Mouse (Mus musculus): ENCODE data around the gene Ptprd. TPM values are rescaled to one million over a fixed set of nuclear protein-coding genes. Genes with fewer than 3 reads are reported as not detected.
"Not testable (repeated sequence)": the region's sequence is repeated elsewhere in the genome, so short reads cannot be mapped to it uniquely, and the experiment has no call there.

Ptprd gene
- total RNA-seq, 4 experiments from 2014 or later: 270 to 296 (median 280) TPM

DNA sequence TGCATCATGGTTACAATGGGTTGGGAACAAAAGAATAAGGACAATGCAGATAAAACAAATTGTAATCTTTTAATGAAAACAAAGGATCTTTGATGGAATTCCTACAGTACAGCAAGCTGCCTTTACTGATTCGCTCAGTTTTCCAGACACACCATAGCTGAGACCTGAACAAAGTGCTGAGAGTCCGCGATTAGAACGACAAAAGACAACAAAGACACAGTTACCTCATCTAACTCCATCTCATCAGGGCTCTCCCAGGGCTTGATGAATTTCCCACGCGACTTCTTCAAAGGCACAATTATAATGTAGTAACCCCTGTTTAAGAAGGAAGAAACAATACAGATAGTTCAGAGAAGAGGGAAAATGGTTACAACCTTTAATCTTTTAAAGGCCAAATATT lies 2140.0 kb downstream of the Ptprd start:
- no peak for DNase-seq (ENCODE audit: low spot score in 2 of 2)

DNA sequence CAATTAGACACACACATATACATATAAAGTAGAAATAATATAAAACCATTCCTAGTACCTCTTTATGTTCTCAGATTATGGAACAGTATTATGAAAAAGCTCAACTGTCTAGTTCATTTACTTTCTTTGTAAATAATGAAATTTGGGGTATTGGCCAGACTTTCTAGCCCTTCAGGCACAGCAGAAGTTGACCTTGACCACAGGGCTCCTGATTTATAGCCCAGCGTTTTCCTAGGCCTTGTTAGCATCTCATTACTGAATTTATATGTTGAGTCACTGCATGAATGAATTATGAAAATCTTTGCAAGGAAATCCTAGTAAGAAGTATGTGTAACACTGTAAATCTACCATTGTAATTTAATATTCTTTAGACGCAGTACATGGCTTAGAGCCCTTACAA lies 2154.9 kb downstream of the Ptprd start:
- no peak for DNase-seq (ENCODE audit: low spot score in 2 of 2)

DNA sequence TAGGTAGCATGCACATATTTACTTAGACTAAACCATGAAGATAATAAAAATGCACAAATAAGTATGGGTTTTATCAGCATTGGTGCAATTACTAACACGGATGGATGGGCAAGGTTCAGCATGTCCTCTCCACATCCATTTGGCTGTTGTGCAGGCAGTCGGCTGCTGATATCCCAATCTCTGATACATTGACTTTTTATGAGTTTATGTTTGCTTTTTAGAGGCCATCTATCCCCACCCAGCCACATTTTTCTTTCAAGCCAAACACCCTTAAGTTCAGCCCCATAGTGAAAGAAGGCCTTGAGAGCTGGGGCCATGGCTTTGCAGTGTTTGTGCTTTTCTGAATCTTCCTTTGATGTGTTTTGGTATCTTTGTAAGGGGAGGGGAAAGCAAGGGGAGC lies 2166.1 kb downstream of the Ptprd start:
- no peak for DNase-seq (ENCODE audit: low spot score in 2 of 2)

DNA sequence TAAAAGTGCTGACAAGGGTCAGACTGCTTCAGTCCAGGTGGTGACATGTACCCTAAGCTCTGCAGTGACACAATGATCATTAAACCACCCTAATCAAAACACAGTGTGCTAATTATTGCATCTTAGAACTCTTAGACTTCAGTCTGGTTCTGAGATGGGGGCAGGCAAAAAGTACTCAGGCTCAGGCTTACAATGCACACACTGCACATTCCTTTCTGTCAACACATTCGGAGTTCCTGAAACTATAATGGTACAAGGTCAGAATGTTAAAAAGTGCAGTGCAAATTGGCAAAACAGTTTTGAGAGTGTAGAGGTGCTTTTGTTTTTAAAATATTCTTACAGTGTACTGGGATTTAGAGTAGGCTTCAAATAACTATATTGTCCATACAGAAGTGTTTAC lies 2167.0 kb downstream of the Ptprd start:
- no peak for DNase-seq (ENCODE audit: low spot score in 2 of 2)

DNA sequence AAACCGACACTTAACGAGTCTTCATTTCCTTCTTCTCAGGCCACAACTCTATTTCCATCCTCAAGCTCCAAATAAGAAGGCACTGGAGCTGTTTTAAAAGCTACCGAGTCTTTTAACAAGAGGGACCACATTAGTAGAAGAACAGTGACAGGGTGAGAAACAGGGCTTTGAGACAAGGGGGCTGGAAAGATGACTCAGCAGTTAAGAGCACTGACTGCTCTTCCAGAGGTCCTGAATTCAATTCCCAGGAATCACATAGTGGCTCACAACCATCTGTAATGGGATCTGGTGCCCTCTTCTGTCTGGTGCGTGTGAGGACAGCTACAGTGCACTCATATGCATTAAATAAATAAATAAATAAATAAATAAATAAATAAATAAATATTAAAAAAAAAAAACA lies 2174.6 kb downstream of the Ptprd start:
- not testable (repeated sequence) for DNase-seq (ENCODE audit: low spot score in 2 of 2)

DNA sequence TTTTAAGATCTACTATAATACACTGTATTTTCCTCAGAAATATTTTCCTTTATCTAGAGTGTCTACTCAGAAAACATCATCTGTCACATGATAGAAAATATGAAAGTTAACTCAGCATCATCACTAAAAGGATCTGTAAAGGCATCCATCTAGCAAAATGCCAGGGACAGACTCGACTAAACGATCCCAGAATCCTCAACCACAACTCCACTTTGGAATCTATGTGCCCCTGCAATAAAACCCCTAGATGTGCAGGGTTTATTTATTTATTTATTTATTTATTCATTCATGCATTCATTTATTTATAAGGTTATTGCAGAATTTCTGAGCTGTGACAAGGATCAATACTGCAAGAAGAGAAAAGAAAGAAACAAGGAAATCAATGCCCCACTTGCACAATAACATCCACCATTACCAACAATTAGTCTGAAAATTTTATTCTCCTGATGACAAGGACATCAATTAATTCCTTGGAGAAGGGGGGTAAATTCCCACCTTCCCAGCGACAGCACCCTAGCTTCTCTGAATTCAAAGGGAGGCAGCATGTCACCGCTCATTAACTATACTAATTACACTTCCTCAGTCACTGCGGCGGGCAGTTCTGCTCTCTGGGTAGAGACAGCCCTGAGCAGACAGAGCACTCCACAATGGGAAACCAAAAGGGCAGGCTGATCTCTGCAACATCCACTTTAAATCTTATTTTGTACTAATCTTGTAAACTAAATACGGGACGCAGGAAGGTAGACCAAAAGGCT lies 2186.0 kb downstream of the Ptprd start:
- no peak for DNase-seq (ENCODE audit: low spot score in 2 of 2)

DNA sequence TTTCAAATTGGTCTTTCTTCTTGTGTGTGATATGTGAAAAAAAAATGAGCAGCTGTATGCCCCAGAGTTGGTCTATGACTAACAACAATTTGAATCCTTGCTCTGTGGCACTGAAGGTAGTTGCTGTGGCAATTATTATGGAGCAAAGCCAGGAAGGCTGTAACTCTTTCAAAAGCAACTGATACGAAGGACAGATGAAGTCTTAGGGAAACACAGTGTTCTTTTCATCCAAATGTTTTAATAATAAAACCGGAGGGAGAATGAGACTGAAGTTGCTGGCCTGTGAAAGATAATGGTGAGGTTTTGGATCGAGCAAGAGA lies 2187.3 kb downstream of the Ptprd start:
- DNase-seq (ENCODE audit: low spot score in 2 of 2): no peak

DNA sequence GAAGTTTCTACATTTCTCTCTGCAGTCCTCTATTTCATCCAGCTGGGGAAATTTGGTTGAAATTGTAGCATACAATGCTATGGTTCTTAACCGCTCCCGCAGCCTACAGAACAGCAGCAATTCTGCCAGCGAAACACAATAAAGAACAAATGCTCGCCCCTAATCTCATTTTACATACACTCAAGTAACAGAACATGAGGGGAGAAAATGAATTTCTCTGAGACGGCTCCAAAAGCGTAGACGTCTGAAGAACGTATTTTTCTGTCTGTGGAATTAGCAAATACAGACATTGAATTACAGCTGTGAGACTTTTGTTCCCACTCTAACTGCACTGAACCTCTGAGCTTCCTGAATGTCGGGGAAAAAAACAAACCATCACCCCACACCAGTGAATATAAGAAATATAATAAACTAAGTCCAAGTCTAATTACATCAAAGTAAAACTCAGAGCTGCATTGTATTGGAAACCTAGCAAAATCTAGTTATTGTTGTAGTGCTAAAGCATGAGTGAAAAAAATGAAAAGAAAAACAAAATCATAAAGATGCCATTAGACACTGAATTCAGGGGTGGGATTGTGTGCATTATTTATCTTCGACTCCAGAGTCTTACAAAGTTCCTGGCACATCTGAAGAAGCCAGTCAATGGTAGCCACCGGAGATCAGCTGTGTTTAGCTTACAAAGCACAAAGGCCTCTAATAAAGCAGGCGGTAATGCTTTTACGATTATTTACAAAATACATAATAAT lies 2187.8 kb downstream of the Ptprd start:
- no peak for DNase-seq (ENCODE audit: low spot score in 2 of 2)

DNA sequence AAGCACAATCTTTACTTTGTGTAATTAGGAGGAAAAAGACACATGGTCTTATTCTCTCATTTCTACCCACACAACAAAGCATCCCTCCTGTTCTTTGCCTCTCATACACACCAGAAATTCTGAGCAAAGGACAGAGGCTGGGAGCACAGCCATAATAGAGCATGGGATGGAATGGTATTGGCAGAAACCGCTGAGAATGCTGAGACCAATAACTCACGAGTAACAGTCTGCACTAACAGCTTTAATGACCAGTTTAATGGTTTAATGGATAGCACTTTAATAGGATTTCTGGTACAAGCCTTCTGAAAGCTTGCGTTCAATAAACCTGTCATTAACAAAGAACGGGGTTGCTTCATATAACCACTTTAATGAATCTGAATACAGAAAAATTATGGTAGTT lies 2190.1 kb downstream of the Ptprd start:
- DNase-seq (ENCODE audit: low spot score in 2 of 2): no peak

DNA sequence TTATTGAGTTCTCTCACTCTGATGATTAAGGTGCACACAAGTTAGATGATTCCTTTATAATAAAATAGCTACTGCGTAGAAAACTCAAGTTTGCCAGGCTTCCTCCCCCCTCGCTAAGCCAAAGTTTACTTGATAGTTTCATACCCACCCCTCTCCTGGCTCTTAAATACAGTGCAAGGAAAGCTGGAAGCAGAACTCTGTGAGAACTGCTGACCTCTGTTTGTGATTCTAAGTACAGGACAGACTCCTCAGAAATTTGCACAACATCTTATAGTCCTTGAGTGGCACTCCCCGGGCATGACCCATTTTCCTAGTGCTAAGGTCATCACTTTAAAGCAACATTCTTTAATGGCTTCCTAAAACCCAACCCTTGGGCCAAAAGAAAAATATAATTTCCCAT lies 2196.7 kb downstream of the Ptprd start:
- no peak for DNase-seq (ENCODE audit: low spot score in 2 of 2)

DNA sequence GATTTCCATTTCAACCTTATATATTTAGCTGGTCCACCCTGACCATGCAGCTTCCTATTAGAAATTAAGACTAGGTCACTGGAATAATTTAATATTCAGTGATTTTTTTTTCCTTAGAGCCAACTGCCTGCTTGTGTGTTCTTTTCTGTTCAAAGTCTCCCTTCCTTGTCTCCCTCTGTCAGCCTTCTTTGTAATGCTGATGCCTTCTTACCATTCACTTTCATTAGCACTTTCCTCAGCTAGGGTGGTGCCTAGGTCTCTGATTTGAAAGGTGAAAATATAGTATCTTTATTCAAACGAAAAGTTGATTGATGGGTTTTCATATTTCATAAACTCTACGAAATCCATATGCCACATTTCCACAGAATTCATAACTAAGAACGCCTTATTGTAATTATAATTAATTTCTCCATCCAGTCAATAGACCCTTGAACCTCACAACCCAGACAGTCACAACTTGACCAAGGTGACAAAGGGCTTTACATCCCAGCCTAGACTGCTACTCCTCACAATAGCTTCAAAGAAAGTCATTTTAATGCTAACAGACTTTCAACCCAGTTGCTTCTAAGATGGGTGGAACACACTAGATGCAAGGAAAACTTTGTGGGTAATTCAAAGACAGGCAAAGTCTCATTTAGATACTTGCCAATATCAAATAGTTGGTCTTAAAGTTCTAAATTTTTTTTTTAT lies 2197.5 kb downstream of the Ptprd start:
- DNase-seq (ENCODE audit: low spot score in 2 of 2): no peak

DNA sequence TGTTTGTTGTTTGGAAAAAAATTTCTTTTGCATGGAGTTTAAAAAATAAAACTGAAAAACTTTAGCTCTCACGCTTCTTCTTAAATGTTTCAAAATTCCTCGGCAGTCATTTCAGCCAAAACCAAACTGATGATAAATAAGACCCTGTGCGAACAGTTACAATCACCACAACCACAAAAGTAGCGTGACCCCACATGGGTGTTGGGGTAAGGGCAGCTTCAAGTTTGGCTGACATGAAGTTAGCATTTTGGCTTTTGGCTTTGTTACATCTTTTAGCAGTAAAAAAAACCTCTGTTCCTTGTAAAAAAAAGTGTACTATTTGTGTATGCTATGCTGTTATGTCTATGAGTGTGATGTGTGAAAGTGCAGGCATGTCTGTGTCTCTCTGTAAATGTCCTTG lies 2203.2 kb downstream of the Ptprd start:
- no peak for DNase-seq (ENCODE audit: low spot score in 2 of 2)

DNA sequence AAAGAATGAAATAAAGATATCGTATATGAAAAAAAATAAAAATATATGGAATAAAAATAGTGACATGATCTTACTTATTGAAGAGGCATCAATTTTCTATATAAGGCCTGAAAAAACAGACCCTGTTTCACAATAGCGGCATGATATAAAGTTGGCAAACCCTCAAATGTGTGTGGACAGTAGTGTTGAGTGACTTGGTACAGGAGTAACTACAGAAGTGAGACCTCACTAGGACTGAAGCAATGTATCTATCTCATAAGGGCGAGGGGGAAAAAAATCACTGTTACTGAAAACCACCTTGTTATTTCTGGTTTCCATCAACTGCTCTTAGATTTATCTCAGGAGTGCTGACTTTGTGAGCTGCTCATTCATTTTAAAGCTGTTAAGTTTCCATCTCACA lies 2204.5 kb downstream of the Ptprd start:
- DNase-seq (ENCODE audit: low spot score in 2 of 2): no peak

DNA sequence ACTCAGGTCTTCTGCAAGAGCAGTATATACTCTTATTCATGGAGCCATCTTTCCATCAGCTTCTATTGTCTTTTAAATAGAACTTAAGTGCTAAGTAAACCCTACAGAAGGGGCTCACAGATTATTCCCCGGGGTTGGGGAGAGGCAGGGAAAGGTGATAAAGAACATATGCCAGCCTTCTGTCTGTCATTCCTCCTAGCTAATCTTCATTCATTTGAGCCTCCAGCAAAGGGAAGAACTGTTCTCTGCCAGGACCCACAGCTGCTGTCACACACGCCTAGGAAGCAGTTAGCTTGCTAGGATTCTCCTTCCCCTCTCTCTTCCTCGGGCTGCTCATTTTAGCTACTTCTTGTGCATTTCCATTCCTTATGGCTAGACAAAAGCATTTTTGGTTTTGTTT lies 2205.0 kb downstream of the Ptprd start:
- no peak for DNase-seq (ENCODE audit: low spot score in 2 of 2)

DNA sequence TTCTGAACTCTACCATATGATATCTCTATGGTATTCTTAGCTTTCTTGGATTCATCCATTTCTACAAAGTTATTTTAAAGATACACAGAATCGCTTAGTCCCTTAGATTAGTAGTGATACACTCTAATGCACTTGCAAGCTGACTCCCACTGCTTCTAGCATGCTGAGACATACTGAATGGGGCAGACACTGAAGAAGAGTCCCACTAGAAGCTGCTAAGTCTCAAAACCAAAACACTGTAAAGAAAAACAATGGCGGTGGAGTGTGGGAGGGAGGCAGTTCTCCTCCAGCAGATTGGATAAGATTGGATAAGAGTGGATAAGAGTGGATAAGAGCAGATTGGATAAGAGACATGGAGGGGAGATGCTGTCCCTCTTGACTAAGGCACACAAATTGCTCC lies 2207.6 kb downstream of the Ptprd start:
- DNase-seq (ENCODE audit: low spot score in 2 of 2): no peak

DNA sequence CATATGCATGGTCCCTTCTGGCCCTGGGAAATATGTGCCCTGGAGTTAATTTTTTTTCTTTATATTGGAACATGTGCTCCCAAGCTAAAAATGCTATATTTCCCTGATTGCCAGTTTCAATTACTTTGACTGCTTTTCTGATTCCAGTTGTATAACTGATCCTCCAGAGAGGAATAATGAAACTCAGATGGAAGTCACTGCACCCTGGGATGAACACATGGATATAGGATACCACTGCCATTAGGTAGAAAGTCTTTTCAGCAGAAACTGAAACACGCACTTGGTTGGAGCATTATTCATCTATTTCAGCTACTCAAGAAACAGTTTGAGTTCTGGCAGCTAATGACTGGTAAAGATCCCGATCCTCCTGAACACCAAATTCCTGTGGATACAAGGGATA lies 2211.5 kb downstream of the Ptprd start:
- DNase-seq (ENCODE audit: low spot score in 2 of 2): no peak

DNA sequence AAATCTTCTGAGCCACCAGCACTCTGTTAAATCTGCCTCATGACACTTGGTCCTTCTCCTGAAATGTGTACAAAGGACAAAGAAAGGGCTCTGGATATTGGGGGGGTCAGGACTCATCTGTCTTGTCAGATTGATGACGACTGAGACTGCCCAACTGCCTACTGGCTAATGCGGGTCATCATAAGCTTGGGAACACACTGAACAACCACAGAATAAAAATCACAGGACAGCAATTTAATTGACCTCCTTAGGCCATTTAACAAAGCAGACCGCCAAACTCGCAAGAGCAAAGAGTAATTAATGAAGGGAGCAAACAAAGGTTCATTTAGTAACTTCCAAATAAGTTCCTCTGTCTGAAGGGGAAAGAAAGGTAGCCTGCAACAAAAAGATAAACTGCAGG lies 2215.9 kb downstream of the Ptprd start:
- no peak for DNase-seq (ENCODE audit: low spot score in 2 of 2)

DNA sequence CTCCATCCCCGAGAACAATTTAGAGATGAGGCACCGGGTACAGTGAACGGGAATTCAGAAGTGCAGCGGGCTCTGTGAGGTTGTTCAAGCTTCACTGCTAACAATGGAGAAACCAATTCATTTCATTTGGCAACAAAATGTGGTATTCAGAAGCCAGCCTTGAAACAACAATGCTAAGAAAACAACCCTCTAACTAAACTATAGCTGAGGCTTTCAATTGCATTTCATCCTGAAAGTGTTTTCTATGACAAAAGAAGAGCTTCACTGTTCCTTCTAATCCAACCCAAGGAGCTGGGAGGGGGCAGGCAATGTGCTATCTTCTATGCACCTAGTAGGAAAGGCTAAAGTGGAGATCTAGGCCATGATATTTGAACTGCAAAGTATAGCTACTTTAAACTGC lies 2217.2 kb downstream of the Ptprd start:
- no peak for DNase-seq (ENCODE audit: low spot score in 2 of 2)

DNA sequence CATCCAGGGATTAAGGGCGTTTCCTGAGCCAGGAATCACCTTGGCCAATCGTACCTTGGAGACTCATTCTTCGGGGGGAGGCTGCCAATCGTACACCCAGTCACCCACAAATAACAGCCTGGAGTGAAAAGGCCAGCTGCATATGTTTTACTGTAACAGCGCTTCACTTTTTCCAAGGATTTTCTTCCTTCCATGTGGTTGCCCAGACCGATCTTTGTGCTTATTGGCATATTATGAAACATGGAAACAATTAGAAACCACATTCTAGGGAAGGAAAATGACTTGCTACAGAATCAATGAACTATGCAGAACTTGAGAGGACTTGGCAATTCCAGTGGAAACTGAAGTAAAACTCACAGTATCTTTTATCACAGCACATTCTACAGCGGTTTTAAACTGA lies 2218.7 kb downstream of the Ptprd start:
- DNase-seq (ENCODE audit: low spot score in 2 of 2): no peak

DNA sequence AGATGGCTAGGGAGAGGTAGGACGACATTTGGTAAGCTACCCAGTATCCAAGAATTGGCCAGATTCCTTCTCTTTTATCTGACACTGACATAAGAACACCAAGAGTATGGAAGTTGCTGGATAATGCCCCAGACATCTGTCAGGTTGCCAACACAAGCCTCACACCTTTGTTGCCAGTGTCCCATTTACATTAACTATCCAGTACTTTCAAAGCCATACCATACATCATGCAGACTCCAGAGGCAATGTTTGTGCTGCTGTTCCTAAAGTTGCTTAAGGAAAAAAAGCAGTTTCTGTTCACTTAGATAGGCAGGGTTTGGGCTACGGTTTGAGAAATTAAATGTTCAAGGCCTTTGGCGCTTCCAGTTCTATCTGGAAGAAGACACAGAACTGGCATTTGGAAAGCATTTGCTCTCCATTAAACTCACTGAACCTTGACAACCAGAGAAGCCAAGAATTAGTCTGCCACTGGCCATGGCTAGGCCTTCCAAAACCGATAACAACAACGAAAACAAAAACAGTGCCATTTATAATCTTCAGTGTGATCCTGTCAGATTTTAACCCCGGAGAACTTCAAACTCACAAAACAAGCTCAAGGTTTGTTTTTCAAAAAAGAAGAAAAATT lies 2220.0 kb downstream of the Ptprd start:
- DNase-seq (ENCODE audit: low spot score in 2 of 2): no peak

DNA sequence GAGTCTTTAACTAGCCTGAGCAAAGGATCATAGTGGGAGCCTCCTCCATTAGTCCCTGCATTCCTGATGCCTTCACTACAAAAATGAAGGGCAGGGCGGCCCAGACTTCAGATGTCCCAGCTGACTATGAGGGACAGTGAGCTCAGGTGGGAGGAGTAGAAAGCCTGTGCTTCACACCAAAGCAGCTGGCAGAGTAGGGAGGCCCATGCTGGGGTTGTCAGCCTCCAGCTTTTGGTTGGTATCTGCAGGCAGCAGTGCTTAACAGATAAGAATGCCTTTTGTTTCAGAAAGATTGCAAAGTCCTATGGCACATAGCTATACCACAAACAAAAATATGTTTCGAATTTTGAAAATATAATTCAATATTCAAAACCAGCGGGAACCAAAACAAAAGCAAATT lies 2237.0 kb downstream of the Ptprd start:
- DNase-seq (ENCODE audit: low spot score in 2 of 2): no peak

DNA sequence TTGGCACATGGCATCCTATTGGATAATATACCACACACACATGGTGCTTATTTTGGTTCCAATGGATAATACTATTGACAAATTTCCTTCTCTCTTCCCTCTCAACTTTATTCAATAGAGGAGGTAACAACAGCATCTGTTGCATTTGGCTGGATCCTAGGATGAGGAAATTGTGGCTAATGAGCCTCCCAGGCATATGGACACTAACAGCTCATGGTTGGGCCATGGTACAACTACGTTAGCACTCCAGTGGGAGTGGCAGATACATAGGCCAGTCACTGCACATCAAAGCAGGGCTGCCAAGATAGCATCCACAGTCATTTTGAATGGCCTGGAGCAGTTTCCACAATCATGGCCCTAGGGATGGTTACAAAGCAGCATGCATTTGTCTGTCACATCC lies 2238.4 kb downstream of the Ptprd start:
- DNase-seq (ENCODE audit: low spot score in 2 of 2): no peak

All from left cerebral cortex, adult 8-10 months (tissue).